Mouse (Mus musculus) megakaryocyte, adult 5-6 weeks (primary cell): ENCODE results near the gene Enox1. TPM values are rescaled to one million over a fixed set of nuclear protein-coding genes. Genes with fewer than 3 reads are reported as not detected.
"Not testable (repeated sequence)": the region's sequence is repeated elsewhere in the genome, so short reads cannot be mapped to it uniquely, and the experiment has no call there.

Source experiments
- ATAC-seq: 2 replicates; pipeline ENCODE4 v1.8.0; 2016; ENCODE audit warnings: mild to moderate bottlenecking, inconsistent platforms; ENCODE audit not compliant: poor library complexity, severe bottlenecking
- total RNA-seq, 2 experiments: library from RNA; stranded (forward) in 1 of 2; stranded (reverse) in 1 of 2; fragments of 153-499, 151-499 nt in 1 of 2; fragments of 221-1000, 200-1000 nt in 1 of 2; gene quantifications; 2 replicates each; pipeline versions ENCODE4 v1.2.3 to v1.2.4; 2015 to 2017

The Enox1 gene
- total RNA-seq (2015) (not detected in 2 replicates), total RNA-seq (2017) (0.41 TPM in 1 of 2 replicates, not detected in the other)

DNA sequence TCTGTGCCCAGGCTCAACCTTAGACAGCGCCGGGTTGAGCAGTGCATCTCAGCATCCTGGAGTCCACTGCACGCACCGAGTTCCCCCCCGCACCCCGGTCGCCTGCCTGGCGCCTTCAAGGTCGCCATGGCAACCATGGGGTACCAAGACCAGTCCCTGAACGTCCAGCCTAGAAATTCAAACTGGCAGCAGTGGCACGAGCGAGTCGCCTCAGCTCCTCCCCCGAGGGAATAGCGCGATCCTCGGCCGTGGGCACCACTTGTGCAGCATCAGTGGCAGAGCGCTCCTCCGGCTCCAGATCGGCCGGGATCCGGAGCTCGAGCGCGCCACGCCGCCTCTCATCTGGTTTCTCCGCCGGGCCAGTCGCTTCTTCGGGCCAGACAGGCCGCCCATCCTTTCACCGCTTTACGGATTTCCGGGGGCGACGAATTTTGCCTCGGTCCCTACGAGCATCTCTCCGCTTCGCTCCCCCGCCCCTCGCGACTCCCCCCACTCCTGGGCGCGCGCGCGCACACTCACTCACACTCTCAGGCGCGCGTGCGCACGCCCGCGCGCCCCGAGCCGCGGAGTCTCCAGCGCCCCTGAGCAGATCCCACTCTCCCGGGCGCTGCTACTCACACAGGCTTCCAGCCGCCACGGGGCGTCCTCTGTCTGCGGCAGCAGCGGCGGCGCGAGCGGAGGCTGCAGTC is at the start of gene Enox1:
TSS of gene Enox1 (plus strand) at position 542 of the 689 bp plus-strand sequence.
- no peak for ATAC-seq

DNA sequence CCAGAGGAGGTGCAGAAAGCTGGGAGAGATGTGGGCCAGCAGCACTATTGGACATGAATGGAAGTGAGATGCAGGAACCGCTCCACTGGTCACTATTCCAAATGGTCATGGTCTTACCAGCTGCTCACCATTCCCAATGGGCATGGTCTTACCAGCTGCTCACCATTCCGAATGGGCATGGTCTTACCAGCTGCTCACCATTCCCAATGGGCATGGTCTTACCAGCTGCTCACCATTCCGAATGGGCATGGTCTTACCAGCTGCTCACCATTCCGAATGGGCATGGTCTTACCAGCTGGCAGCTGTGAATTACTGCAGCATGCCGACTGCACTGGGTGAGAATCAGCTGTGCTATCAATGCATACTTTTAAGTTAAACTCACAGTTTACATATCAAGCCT is 45.9 kb upstream of the Enox1 start:
- ATAC-seq = not testable (repeated sequence)

DNA sequence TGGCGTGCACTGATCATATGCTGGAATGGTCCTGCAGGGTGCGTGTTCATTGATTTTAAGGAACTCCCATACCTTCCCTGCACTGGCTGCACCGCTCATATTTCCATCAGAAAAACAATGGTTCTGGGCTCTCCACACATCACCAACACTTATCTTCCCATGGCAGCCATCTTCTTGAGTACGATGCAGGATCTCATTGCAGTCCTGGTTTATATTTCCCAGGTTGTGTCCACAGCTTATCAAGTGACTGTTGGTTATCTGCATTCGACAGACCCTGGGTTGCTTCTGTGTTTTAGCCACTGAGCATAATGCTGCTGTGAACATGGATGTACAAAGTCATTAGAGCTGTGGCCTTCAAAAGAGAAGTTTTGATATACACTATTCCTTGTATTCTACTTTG is 26.0 kb upstream of the Enox1 start:
- ATAC-seq = no peak

DNA sequence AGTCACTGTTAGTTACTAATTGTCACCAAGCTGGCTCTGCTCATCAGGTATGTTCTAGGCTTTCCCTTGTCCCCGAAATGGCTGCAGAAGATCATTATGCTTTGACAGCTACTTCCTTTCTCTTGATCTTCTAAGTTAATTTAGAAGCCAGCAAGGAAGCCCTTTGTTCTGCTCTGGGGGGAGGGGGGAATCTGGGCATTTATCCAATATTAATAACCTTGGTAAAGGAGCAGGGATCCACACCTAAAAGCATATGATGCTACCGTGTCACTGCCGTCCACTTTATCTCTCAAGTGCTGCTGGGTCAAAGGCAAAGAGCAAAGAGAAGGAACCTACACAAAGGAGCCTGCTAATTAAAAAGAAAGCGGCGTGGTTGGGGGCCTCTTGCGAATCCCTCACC is 19.6 kb upstream of the Enox1 start:
- ATAC-seq = no peak

DNA sequence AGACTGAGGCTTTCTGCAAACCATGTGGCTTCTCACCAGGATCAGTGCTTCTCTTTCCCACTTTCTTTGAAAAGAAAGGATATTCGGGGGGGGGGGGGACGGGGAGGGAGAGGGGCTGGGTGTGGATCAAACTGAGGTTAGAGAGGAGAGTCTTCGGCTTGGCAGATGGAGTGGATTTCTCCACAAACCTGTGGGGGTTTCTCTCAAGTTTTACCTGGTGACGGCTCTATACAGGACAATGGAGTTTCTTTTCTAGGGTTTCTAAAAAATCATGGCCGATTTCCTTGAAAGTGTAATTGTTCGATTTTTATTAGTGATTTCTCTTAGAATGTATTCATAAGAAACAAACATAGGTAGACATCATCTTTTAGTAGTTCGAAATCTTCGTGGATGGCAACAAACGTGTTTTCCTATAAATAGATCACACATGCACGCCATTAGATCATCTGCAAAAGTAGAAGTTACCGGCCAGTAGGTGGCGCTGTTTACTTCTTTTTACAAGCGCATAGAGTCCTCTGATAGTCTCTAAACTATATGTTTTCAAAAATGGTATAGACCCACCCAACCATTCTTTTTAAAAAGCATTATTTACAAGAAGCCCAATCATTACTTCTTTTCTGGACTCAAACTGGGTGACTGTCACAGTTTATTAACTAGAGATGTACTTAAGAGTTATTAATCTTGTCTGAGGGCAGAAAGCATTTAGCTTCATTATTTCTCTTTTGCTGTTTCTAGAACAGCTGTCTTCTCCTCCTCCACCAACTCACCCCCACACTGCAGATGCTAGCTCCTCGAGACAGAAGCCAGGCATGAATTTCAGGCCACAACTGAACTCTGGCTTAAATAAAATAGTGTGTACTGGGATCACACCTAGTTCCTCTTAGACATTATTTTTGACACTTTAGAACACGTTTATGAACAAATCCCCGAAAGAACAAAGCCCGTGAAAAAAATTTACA is 15.0 kb upstream of the Enox1 start:
- ATAC-seq = peak; percentile 73

DNA sequence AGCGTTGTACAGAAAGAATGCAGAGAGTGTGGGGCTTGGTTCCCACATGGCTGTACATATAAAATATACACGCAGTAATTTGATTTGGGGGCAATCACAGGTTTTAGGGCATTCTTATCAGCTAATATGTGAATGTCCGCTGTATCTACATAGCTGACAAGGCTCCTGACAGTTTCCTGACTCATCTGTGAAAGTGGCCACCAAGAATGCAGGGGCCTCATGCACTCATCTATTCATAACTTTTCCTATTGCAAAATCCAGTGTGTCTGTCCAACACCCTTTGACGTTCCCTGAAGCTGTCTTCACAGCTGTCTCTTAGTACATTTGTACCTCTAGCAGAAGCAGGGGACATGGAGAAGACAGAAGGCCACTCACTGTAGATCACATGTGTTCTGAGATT is 11.5 kb upstream of the Enox1 start:
- no peak for ATAC-seq

DNA sequence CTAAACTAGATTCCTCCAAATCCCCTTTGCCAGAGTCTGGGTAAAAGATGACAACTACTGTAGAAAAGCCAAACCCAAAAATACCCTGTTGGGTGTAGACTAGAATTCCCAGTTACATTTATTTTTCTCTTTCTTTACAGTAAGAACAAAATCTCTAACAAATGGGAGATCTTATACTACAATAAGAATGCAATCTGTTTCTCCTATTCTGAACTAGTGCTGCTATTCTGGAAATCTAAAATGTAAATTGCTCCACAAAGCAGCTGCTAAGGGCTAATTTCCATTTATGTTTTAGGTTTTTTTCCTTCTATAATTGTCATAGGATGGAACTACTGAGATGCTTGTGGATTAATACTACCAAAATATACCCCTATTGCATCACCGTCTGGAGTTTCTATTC is 8.9 kb upstream of the Enox1 start:
- no peak for ATAC-seq

DNA sequence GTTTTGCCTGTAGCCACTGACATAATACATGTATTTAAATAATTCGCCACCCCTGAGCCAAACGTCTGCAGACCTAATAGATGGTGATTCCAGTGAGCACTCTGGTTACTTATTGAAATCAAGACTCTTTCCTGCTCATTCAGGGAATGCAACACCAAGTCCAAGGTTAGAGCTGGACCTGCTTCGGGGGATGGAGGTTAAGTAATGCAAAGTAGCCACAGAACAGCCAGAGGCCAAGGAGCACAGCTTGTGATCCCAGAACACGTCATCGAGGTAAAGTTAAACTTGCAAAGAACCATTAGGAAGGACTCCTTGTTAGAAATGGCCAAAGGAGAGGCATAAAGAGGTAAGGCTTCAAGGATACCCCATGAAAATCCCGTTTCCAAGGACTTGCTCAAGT is 6.0 kb upstream of the Enox1 start:
- no peak for ATAC-seq

DNA sequence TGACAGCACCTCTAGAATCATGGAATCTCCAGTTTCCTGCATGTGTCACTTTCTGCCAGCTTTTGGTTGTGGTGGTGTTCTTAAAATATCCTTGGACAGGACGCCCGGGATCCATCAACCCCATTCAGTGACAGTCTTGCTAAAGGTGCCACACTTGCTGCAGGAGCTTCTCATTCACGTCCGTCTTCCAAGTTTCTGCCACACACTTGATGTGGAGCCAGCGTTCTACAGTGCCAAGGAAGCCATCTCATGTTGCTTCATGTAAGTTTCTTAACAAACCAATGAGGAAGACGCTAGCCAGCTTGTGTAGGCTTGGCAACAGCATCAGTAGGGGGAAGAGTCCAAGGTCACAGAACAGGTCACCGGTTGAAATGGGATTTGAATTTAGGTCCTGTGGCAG is 5.1 kb upstream of the Enox1 start:
- ATAC-seq = no peak

DNA sequence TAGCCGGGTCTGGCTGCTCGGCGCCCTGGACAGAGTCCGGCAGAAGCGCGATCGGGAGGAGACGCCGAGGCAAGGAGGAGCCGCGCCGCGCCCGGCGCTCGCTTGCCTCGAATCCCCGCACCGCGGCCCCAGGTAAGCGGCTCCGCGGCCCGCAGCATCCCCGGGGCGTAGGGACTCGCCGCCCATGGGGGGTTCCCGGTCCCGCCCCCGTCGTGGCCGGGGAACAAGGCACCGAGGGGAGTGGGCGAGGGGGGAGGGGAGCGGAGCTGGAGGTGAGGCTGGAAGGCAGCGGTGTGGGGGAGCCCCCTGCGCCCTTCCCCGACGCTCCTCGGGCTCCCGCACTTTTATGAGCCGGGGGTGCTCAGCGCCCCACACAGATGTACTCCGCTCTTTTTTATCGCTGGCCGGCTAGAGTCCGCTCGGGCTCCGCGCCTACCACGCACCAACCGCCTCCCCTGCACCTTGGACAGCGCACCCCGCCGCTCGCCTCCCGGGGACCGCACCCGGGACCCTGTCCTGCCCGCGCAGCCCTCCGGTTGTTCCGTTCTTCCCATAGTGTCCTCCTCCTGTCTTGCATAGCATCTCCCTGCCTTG is 445 bp downstream of the Enox1 start:
- no peak for ATAC-seq

DNA sequence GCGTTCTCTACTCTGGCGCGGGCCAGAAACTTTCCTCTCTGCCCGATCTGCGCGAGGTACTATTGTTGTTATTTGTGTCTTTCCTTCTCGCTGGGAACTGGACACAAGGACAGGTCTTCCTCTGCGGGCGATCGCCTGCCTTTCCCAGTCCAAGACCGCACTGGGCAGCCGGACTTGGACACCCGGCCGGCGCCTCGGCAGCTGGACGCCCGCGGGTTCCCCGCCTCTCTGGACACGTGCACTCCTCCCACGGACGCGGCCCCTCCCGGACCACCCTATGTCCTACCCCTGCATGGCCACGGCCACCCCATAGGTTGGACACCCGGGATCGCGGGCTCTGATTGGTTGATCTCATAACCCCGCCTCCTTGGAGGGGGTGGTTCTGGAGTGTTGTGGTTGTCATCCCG is 945 bp downstream of the Enox1 start:
- ATAC-seq = no peak

DNA sequence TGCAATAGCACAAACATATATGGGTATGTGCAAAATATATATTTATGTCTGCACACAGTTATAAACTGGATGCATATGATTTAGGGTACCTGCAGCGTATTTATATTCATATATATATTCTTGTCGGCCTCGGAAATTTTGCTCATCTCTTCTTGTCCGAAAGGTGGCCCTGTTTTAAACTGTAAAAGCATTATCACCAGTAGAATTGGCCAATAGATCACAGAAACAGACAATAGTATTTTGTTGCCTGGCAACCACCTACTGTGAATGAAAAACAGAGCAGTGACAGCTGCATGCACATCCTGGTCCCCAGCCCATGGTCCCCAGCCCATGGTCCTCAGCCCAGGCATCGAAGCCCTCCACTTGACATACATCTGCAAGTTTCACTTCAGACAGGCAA is 2.8 kb downstream of the Enox1 start:
- no peak for ATAC-seq

DNA sequence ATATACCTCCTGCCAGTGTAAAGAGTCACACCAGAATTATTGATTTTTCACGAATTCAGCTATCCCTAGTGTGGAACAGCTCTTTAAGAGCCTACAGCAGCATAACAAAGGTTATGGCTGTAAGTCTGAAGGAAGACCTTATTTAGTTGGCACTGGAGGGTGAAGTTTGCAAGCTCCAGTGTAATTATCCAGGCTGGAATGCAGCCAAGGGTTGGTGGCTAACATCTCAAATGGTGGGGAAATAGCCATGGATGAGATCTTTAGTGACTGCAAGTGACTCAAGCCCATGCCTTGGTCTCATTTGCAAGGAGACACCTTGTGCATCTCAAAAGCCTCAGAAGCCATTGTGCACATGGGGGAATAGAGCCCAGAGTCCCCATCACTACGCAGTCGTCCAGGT is 5.9 kb downstream of the Enox1 start:
- no peak for ATAC-seq

DNA sequence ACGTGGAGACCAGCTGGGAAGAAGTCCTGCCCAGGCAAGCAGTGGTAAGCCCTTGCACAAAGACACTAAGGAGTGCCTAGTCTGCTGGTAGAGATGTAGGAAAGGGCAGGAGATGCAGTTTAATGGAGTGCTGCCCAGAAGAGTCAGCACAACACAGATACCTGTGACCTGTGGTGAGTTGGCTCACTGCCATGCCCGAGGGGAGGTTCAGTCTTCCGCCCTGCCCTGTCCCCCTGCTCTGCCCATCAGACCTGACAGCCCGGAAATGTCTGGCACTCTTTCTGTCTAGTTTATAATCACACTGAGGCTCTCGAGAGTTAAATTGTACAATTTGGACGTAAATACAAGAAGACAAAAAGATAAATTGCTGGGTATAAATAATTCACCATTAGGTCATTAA is 7.8 kb downstream of the Enox1 start:
- no peak for ATAC-seq

DNA sequence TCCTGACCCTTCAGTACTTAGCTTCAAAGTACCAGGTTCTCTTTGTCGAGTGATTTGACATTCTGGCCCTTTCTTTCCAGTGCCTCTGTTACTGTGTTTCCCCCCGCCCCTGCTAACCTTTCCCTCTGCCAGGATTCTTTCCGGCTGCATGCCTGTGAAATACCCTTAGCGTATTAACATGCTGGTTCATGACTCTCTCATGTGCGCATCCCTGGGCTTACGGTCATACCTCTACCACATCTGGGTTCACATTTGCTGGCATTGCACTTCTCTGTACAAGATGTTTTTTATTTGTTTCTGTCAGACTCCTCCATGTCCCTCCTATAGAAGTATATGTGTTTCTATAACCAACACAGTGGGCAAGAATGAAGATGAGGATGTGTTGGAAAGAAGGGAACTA is 11.6 kb downstream of the Enox1 start:
- ATAC-seq = no peak

DNA sequence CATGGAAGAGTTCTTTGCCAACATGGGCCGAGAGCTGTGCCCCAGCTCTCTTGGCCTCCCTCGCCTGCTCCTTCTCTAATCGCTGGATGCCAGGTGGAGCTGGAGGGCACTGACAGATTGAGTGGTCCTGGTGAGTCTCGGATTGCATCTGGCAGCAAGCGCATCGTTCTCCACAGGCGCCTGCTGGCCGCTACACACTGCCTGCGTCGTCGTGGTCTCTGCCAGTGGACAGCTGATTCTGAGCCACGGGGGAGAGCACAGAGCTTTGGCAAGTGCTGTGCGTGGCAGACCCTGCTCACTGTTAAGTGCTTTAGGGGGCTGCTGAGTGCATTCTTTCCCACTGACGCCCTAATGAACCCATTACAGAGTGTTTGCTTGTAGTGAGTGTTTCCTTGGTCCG is 17.9 kb downstream of the Enox1 start:
- no peak for ATAC-seq

DNA sequence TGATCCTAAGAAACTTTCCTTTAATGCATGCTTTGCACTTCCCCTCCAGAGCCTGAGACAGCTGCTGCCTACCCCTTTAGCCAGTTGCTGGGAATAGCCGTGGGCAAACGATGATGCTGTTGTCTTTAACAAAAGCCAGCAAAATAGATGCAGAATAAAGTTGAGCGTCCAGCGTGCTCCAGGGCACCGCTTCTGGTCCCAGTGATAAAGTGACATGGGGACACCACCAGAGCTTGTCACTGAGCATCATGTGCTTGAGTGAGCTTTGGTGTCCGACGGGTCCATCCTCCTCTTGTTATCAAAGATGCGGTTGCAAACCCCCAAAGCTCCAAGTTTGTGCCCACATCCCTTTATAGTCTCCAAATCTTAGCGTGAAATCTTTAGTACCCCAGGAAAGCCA is 18.4 kb downstream of the Enox1 start:
- ATAC-seq = no peak

DNA sequence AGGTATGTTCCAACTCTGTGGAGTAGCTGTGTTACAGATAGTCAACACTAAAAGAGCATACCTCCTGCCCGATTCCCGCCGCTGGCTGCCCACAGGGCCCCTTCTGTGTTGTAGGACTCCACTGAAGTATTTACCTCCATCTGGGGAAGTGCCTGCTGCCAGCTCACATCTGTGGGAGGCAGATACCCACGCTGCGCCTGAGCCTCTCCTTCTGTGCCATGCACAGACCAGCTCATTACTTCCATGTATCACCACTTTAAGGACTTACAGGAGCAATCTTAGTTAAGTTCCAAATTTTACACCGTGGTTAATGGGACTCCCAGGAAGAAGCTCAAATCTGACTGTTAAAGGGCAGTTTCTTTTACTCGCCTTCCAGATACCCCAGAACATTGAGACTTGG is 23.7 kb downstream of the Enox1 start:
- ATAC-seq = no peak

DNA sequence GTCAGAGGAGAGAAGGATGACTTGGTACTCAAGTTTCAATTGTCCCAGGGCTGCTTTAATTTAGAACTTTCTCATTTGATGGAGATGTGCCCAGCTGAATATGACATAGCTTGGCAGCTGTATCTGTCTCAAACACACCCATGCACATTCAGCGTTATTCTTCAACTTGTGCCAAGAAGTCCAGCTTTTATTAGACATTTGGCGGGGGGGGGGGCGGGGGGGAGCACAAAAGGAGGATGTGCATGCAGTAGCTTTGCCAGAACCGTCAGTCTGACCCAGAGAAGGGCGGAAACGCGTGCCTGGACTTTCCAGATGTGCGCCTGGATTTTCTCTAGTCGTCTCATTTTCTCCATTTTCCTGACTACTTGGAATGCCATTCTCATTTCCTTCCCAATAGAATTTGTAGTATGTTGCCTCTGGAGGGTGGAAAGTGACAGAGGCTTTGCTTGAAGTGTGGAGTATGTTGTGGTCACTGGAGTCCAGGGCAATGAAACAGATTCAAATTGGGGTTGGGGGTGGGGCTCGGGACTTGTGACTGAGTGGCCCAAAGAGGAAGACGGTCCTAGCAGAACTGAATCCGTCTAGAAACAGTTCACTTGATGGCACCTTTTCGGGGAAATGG is 24.3 kb downstream of the Enox1 start:
- ATAC-seq = no peak

DNA sequence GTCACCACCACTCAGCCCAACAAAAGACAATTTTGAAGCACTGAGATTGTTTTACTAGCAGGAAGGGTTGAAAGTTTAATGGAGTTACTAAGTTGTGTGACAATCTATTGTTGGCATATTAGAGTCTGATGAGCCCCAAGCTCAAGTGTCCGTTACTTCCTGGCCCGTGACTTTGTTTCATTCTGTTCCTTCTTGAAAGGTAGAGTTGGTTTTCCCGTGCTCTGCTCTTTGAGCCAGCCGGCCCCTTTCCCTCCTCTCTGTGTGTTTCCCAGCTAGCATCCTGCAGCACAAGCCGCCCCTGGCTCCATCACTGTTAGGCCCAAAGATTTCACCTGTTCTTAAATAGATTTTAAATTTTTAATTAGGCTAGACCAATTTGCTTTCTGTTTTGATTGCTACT is 26.9 kb downstream of the Enox1 start:
- no peak for ATAC-seq

DNA sequence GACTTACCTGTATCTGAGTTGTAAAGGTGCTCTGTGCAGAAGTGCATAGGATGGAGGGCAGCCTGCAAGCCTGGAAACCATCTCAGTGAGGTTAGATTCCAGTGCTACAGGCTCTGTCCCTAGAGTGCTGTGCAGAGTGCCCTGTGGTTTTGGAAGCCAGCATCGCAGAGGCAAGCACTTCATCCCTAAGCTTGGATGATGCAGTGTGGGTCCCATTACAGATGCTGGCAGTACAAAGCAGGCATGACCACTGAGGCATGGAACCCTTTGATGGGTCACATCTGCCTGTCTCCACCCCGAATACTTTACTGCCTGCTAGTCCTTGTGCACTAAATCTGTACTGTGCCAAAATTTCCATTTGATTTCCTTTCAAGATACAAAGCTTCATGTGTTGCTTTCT is 33.6 kb downstream of the Enox1 start:
- no peak for ATAC-seq
